Mouse (Mus musculus): ENCODE measurements around the gene Slc1a4.

Slc1a4 gene

GRCm38 (mm10) chr11:20332561-20333514 is at the start of gene Slc1a4:
Gene Slc1a4 (minus strand): TSS chr11:20332713.
- DNase-seq: peak; percentile 95

GRCm38 (mm10) chr11:20380106-20380505 is 47.6 kb upstream of the Slc1a4 start:
- DNase-seq: no peak

GRCm38 (mm10) chr11:20376642-20377041 is 44.1 kb upstream of the Slc1a4 start:
- DNase-seq: no peak

GRCm38 (mm10) chr11:20372616-20373211 is 40.2 kb upstream of the Slc1a4 start:
- DNase-seq: no peak

- DNase-seq: no peak
Observed at GRCm38 (mm10) chr11:20370486-20370885, 38.0 kb upstream of the Slc1a4 start.

DNA sequence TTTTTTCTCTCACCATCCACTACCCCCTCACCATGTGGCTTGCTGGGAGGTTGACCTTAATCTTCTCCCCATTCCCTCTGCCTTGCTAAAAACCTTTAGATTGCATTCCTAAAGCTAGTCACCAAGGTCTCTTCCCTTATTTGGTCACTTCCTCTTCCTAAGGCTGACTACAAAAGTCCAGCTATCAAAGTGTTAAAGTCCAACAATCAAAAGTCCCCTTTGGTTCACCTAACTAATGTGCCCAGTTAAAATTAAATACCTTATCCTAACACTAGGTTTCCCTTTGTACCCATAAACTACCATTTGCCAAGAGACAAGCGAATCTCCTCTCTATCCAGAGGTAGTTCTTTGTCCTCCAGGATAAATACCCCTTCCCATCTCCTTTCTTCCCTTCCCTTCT is 33.9 kb upstream of the Slc1a4 start:
- no peak for DNase-seq

- no peak for DNase-seq
Observed at GRCm38 (mm10) chr11:20361354-20361753, 28.8 kb upstream of the Slc1a4 start.

GRCm38 (mm10) chr11:20357684-20358447 is 25.4 kb upstream of the Slc1a4 start:
- DNase-seq: no peak

- DNase-seq: no peak
Observed at GRCm38 (mm10) chr11:20348466-20348865, 16.0 kb upstream of the Slc1a4 start.

DNA sequence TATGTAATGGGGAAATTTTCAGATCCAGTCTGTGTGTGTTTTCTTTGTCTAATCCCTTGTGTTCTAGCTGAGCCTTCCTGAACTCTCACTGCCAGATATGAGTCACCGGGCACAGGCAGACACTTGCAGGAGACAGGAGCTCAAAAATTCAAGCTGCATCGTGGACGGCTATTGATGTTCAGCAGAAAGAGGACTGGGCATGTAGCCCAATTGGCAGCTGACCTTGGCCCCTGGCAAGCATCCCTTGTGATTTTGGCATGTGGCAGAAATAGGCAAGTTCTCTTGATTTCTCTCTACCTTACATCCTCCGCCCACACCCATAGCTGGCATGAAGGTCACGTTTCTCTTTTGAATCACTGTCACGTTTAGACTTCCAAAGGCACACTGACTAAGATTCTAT is 15.0 kb upstream of the Slc1a4 start:
- DNase-seq: peak; percentile 75

DNA sequence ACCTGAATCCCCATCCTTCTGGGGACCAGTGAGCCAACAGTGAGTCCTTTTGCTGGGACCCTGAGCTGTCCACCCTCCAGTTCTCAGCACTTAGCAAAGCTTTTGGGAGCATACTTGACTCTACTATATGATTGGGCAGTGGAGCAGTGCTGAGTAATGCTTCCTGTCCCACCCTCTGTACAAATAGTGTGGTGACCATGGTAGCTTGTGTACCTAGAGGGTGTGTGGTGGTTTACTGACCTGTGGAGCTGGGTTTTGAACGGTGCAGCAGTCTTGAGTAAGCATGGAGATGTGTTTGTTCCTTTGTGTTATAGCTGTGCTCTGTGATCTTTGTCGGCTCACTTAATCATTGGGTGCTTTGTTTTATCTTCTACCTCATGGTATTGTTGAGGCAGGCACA is 13.9 kb upstream of the Slc1a4 start:
- no peak for DNase-seq

- DNase-seq: no peak
Observed at GRCm38 (mm10) chr11:20343952-20344351, 11.4 kb upstream of the Slc1a4 start.

GRCm38 (mm10) chr11:20341598-20341997 is 9.1 kb upstream of the Slc1a4 start:
- DNase-seq: no peak

DNA sequence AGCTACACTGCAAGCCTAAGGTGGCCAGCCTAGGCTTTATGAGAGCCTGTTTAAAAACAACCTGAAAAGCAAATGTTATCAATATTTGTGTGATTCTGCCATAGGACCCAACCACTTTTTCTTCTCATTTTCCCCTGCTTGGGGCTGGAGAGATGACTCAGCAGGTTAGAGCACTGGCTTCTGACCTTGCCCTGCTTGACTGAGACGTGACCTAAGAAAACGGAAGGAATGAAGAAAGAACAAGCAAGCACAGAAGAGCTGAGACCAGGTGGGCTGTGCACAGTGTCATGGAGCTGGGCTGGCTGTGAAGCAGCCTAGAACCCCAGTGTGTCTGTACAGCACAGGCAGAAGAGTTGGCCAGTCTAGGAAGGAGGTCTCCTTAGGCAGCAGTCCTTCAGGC is 6.2 kb upstream of the Slc1a4 start:
- no peak for DNase-seq

GRCm38 (mm10) chr11:20334301-20334700 is 1.8 kb upstream of the Slc1a4 start:
- DNase-seq: no peak

- peak; percentile 50 for DNase-seq
Observed at GRCm38 (mm10) chr11:20331690-20332537, 599 bp downstream of the Slc1a4 start.

DNA sequence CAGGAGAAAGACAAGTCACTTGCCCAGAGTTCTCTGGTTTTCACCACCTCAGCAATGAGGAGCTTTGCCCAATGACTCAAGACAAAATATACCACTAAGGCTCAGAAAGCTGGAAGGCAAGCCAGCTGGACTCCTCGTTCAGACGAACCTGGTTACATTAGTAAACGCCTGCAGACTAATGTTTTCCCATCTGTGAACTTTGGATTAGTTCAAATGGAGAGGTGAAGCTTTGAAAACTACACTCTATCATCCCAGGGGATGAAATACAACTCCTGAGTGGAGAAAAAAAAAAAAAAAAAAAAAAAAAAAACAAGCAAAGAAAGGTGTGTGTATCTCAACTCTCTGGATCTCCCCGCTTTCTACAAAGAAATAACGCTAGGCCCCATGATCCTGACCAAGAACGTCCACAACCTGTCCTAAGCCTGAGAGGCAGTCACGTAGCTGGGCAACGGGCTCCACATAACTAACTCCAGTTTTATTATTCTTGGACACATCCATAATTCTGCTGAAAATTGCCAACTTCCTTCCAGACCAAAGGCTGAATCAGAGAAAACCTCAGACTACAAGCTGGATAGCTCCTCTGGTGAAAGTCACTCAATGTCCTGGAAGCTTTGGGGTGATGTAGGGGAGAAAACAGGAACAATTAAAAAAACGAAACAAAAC is 1.4 kb downstream of the Slc1a4 start:
- no peak for DNase-seq

DNA sequence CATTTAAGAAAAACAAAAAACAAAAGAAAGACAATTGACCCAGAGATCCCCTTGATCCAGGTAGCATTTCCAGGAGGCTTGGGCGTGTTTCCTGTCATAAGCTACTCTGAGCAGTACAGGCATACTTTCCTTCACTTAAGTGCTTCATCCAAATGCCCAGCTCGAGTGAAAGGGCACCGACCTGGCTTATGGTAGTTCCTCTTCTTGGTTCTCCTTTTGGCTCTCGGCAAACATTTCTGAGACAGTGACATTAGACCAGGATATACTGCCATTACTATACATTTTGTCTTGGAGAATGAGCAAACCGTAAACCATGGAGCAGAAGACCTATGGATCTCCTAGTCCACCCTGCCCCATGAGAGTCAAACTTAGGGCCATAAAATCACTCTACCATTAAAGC is 2.8 kb downstream of the Slc1a4 start:
- DNase-seq: no peak

DNA sequence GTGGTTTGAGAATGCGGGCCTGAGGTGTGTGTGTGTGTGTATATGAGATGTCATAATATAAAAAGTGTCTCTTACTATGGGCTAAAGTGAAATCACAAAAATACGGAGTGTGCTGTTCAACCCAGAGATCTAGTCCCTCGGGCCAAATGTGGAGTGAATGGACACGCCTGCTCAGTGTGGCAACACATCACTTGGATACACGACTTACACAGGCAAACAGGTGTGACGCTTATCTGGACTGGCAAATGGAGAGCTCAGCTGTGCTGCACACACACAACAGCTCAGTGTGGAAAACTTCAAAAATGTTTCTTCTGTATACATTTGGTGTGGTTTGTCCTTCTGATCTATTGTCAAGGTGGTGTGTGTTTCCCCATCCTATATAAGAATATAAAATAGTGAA is 3.7 kb downstream of the Slc1a4 start:
- no peak for DNase-seq

- DNase-seq: no peak
Observed at GRCm38 (mm10) chr11:20326328-20326995, 6.1 kb downstream of the Slc1a4 start.

GRCm38 (mm10) chr11:20325073-20325694 is 7.3 kb downstream of the Slc1a4 start:
- DNase-seq: no peak
